Mouse (Mus musculus) E14TG2a.4 (cell line): ENCODE measurements at regions not wholly inside any gene's neighbourhood (a gene's known extent, or its start where the extent isn't known, plus 50 kb on each side); places are given as distances from the start of the nearest gene placed in this dataset.

ENCODE experiments used
- CTCF ChIP-seq: conservative IDR thresholded peaks from 2 replicates; pipeline ENCODE4 v1.5.1; 2014; ENCODE audit warnings: low read length
- NANOG ChIP-seq: IDR thresholded peaks from 2 replicates; pipeline ENCODE4 v1.6.1; 2014; ENCODE audit warnings: borderline replicate concordance, low read length, mixed read lengths
- POU5F1 ChIP-seq: IDR thresholded peaks from 2 replicates; pipeline ENCODE4 v1.6.1; 2014; ENCODE audit warnings: low read length, borderline replicate concordance

GRCm38 (mm10) chr8:42183288-42183878, 766.5 kb upstream of the Frg1 start:
- TF ChIP-seq CTCF (no peak), POU5F1 (no peak), NANOG (no peak)
